Mouse (Mus musculus): Measurements from ENCODE around the gene Rasa4.

DNA sequence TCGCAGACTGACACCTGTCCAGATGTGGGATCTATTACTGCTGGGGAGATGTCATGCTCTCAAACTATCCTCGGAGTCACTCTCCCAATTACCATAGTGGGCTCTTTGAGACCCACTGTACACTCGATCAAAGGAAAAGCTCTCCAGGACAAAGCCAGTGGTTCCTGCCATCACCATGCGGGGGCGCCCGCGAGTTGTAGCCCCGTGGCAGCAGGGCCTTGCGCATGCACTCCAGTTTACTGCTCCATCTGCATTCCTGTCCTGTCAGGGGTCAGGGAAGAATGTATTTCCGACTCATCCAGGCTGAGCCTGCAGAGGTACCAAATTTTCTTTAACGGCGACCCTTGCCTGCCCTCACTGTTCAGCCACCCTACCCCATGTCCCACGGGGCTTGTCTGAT, 38.9 kb upstream of the Rasa4 start:
- TF ChIP-seq POLR2A (IDR thresholded peaks at IDR 0.05; ENCODE audit: low read depth, low read length) (no peak), CTCF (IDR thresholded peaks at IDR 0.05; ENCODE audit: extremely low read depth, insufficient read depth, insufficient read length, insufficient replicate concordance) (0 out of 2 replicates have a peak, but pooled peaks have one; percentile 11)
